Mouse (Mus musculus) intestine, embryonic 15.5 days (tissue): ENCODE results near the gene Selenow. TPM values are rescaled to one million over a fixed set of nuclear protein-coding genes. Genes with fewer than 3 reads are reported as not detected.

ENCODE experiments used
- ATAC-seq: fragments of 200-750 bp; cut with Nextera tagmentation; 2 replicates; pipeline ENCODE4 v1.8.0; 2017; ENCODE audit warnings: moderate TSS enrichment, moderate library complexity
- H3K27ac ChIP-seq: fragments of 300-500 bp; sonication (generic); 2 replicates; pipeline ENCODE4 v1.5.1; 2015; ENCODE audit warnings: mild to moderate bottlenecking, inconsistent platforms
- H3K27me3 ChIP-seq: fragments of 300-500 bp; sonication (generic); replicated peaks from 2 replicates; pipeline ENCODE4 v1.6.1; 2015; ENCODE audit warnings: inconsistent platforms
- H3K36me3 ChIP-seq: fragments of 300-500 bp; sonication (generic); 2 replicates; pipeline ENCODE4 v1.6.1; 2015; ENCODE audit warnings: inconsistent platforms
- H3K4me1 ChIP-seq: fragments of 300-500 bp; sonication (generic); replicated peaks from 2 replicates; pipeline ENCODE4 v1.6.1; 2015; ENCODE audit warnings: inconsistent platforms
- H3K4me2 ChIP-seq: fragments of 300-500 bp; sonication (generic); replicated peaks from 2 replicates; pipeline ENCODE4 v1.6.1; 2015; ENCODE audit warnings: mild to moderate bottlenecking, inconsistent platforms
- H3K4me3 ChIP-seq: fragments of 300-500 bp; sonication (generic); replicated peaks from 2 replicates; pipeline ENCODE4 v1.5.1; 2015; ENCODE audit warnings: inconsistent platforms
- H3K9ac ChIP-seq: fragments of 300-500 bp; sonication (generic); 2 replicates; pipeline ENCODE4 v1.6.1; 2015; ENCODE audit warnings: inconsistent platforms
- H3K9me3 ChIP-seq: fragments of 300-500 bp; sonication (generic); 2 replicates; pipeline ENCODE4 v1.6.1; 2016; ENCODE audit warnings: inconsistent platforms
- WGBS: fragments of 180-500 bp; shearing (Covaris S2); methylation state at CpG from one replicate; pipeline ENCODE4 v1.1.7; 2015; 5-methylcytosine and 5-hydroxymethylcytosine counted together
- polyA plus RNA-seq: library from polyadenylated mRNA; unstranded; fragments of >200 nt; fragmentation: Nextera tagmentation; extraction: Ambion mirVana; gene quantifications from 2 replicates; pipeline ENCODE4 v1.2.1, GENCODE M21; 2015

The Selenow gene
- polyA plus RNA-seq, 1 experiment from 2014 or later, result 657 TPM

- H3K4me3 ChIP-seq, result no peak overlapping the region
- WGBS, result 74% methylated on average over 3 of the region's 3 CpGs
- H3K27me3 ChIP-seq, result no peaks in the 10 kb centered on the region
- H3K9me3 ChIP-seq, result no peaks in the 10 kb centered on the region
- no peak for ATAC-seq
- no peak overlapping the region for H3K27ac ChIP-seq
- no peak overlapping the region for H3K4me2 ChIP-seq
- no peaks in the 10 kb centered on the region for H3K4me1 ChIP-seq
- H3K9ac ChIP-seq, result no peak overlapping the region
- H3K36me3 ChIP-seq, result no peaks in the 10 kb centered on the region
These were observed 40.4 kb downstream of the Selenow start for GRCm38 (mm10) chr7:15881831-15882230.

- Histone ChIP-seq H3K4me2 (no peak overlapping the region), H3K4me3 (no peak overlapping the region), H3K36me3 (no peaks in the 10 kb centered on the region), H3K4me1 (no peaks in the 10 kb centered on the region), H3K9me3 (no peaks in the 10 kb centered on the region), H3K9ac (no peak overlapping the region), H3K27me3 (no peaks in the 10 kb centered on the region), H3K27ac (no peak overlapping the region)
- ATAC-seq, result no peak
- 29% methylated on average over 7 of the region's 7 CpGs for WGBS
These were observed 40.8 kb downstream of the Selenow start for GRCm38 (mm10) chr7:15881388-15881787.

- no peaks in the 10 kb centered on the region for H3K36me3 ChIP-seq
- no peak within 1 kb of the TSS for H3K4me2 ChIP-seq
- no peaks in the 10 kb centered on the region for H3K9me3 ChIP-seq
- H3K4me3 ChIP-seq, result no peak within 1 kb of the TSS
- H3K9ac ChIP-seq, result no peak within 1 kb of the TSS
- 39% methylated on average over 4 of the region's 4 CpGs for WGBS
- H3K27me3 ChIP-seq, result no peaks in the 10 kb centered on the region
- no peaks in the 10 kb centered on the region for H3K4me1 ChIP-seq
- no peak for ATAC-seq
- no peak within 1 kb of the TSS for H3K27ac ChIP-seq
These were observed 42.4 kb downstream of the Selenow start, which contains the start of gene Crx for GRCm38 (mm10) chr7:15879756-15880155. TSS of gene Crx (minus strand) at chr7:15879968.

Other genes starting within 250 kb of the Selenow start
- gene Obox5, start 172.3 kb downstream of the Selenow start, polyA plus RNA-seq, result not detected in 2 replicates
- not detected in 2 replicates for gene Obox6, start 82.7 kb downstream of the Selenow start, polyA plus RNA-seq
- not detected in 2 replicates for gene Crx, start 42.4 kb downstream of the Selenow start, polyA plus RNA-seq
- not detected in 2 replicates for gene Crxos, start 39.8 kb downstream of the Selenow start, polyA plus RNA-seq
- gene Nop53, start 23.7 kb upstream of the Selenow start, polyA plus RNA-seq, result 161 and 174 TPM in 2 replicates
- gene Ehd2, start 45.2 kb upstream of the Selenow start, polyA plus RNA-seq, result 42.3 and 50.9 TPM in 2 replicates
- 4.9 and 5.4 TPM in 2 replicates for gene Bicra, start 125.5 kb upstream of the Selenow start, polyA plus RNA-seq
- 0.03 and 0.06 TPM in 2 replicates for gene Zfp541, start 139.4 kb upstream of the Selenow start, polyA plus RNA-seq
- gene Napa, start 176.1 kb upstream of the Selenow start, polyA plus RNA-seq, result 186 and 194 TPM in 2 replicates
- 24.4 and 25.6 TPM in 2 replicates for gene Kptn, start 197.5 kb upstream of the Selenow start, polyA plus RNA-seq
- 0.15 and 0.23 TPM in 2 replicates for gene Slc8a2, start 207.4 kb upstream of the Selenow start, polyA plus RNA-seq